Mouse (Mus musculus) E14TG2a.4 (cell line): ENCODE data around the gene Gin1.

Experiments
- H3K27me3 ChIP-seq: 2 replicates; pipeline ENCODE4 v1.6.1; 2014; ENCODE audit warnings: low read length, control low read depth; ENCODE audit not compliant: insufficient read depth
- H3K36me3 ChIP-seq: 2 replicates; pipeline ENCODE4 v1.6.1; 2014; ENCODE audit warnings: low read length, control low read depth; ENCODE audit not compliant: insufficient read depth
- H3K4me1 ChIP-seq: replicated peaks from 2 replicates; pipeline ENCODE4 v1.6.1; 2014; ENCODE audit warnings: low read depth, low read length, control low read depth
- H3K4me3 ChIP-seq: replicated peaks from 2 replicates; pipeline ENCODE4 v1.5.1; 2014; ENCODE audit warnings: mild to moderate bottlenecking, low read length
- H3K9me3 ChIP-seq: 2 replicates; pipeline ENCODE4 v1.6.1; 2014; ENCODE audit warnings: low read length, control low read depth
- CTCF ChIP-seq: conservative IDR thresholded peaks from 2 replicates; pipeline ENCODE4 v1.5.1; 2014; ENCODE audit warnings: low read length
- NANOG ChIP-seq: IDR thresholded peaks from 2 replicates; pipeline ENCODE4 v1.6.1; 2014; ENCODE audit warnings: borderline replicate concordance, low read length, mixed read lengths
- POU5F1 ChIP-seq: IDR thresholded peaks from 2 replicates; pipeline ENCODE4 v1.6.1; 2014; ENCODE audit warnings: low read length, borderline replicate concordance

The Gin1 gene

DNA sequence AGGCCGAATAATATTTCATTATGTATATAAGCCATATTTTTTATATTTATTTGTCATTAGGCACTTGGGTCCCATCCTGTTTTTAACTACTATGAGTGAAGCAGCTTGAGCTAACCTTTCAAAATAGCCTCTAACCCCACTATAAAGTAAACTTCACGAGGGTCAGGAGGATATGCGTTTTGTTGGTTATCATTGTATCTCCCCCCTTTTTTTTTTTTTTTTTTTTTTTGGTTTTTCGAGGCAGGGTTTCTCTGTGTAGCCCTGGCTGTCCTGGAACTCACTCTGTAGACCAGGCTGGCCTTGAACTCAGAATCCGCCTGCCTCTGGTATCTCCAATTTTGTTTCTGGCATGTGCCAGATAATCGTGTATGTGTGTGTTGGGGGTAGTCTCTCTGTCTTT lies 3.4 kb downstream of the Gin1 start:
- TF ChIP-seq CTCF: no peak
- no peak for TF ChIP-seq POU5F1
- TF ChIP-seq NANOG: no peak

GRCm38 (mm10) chr1:97773973-97774372 lies 4.0 kb downstream of the Gin1 start:
- TF ChIP-seq POU5F1: no peak
- no peak for TF ChIP-seq NANOG
- TF ChIP-seq CTCF: no peak
- no peaks in the 10 kb centered on the region for H3K9me3 ChIP-seq
- no peak overlapping the region for H3K4me3 ChIP-seq
- H3K27me3 ChIP-seq: no peaks in the 10 kb centered on the region
- H3K36me3 ChIP-seq: no peaks in the 10 kb centered on the region
- peaks cover 7% of the 10 kb centered on the region for H3K4me1 ChIP-seq

More for the DNA sequence above, 3.4 kb downstream of the Gin1 start:
- H3K4me1 ChIP-seq: peaks cover 12% of the 10 kb centered on the region
- H3K36me3 ChIP-seq: no peaks in the 10 kb centered on the region
- H3K27me3 ChIP-seq: no peaks in the 10 kb centered on the region
- no peak overlapping the region for H3K4me3 ChIP-seq
- H3K9me3 ChIP-seq: no peaks in the 10 kb centered on the region

DNA sequence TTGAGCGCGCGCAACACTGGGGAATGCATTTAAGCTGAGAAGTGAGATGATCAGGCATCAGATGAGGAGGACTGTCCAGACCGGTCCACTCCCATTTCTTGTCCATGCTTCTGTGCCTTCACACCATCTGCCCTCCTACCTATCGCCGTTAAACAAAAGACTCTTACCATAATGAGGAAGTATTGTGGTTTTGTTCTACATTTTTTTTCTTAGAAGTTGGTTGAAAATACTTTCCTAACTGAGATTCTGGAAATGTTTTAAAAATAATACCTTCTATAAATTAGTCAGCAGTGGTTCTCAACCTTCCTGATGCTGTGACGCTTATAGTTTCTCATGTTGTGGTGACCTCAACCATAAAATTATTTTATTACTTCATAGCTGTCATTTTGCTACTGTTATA lies 11.7 kb downstream of the Gin1 start:
- TF ChIP-seq POU5F1 (no peak), NANOG (no peak), CTCF (no peak)
- H3K27me3 ChIP-seq: no peaks in the 10 kb centered on the region

DNA sequence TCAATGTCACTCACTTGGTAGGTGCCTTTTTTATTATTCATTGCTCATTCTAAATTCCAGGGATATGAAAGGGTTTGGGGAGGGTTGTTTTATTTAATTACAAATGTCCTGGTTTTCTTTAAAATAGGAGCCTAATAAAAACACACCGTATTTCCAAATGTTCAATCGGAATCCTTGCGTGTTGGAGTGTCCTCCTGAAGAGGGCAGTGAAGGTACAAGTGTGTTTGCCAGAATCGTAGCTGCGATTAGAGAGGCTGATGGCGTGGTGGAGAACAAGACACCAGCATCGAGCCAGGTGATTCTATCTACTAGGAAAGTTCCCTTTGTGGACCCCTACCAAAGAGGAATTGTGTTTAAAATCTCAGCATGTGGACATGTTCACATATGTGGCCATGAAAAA lies 15.0 kb downstream of the Gin1 start:
- H3K9me3 ChIP-seq: no peaks in the 10 kb centered on the region
- H3K27me3 ChIP-seq: no peaks in the 10 kb centered on the region
- H3K4me3 ChIP-seq: no peak overlapping the region
- H3K36me3 ChIP-seq: peaks cover 10% of the 10 kb centered on the region
- TF ChIP-seq CTCF (no peak), NANOG (no peak), POU5F1 (no peak)
- no peaks in the 10 kb centered on the region for H3K4me1 ChIP-seq

More for the DNA sequence above, 11.7 kb downstream of the Gin1 start:
- no peaks in the 10 kb centered on the region for H3K9me3 ChIP-seq
- no peak overlapping the region for H3K4me3 ChIP-seq
- H3K36me3 ChIP-seq: peaks cover 10% of the 10 kb centered on the region
- no peaks in the 10 kb centered on the region for H3K4me1 ChIP-seq

GRCm38 (mm10) chr1:97785685-97786393 lies 15.9 kb downstream of the Gin1 start:
- Histone ChIP-seq H3K36me3 (peaks cover 10% of the 10 kb centered on the region), H3K9me3 (no peaks in the 10 kb centered on the region), H3K4me1 (no peaks in the 10 kb centered on the region), H3K27me3 (no peaks in the 10 kb centered on the region), H3K4me3 (no peak overlapping the region)
- TF ChIP-seq NANOG (no peak), CTCF (no peak), POU5F1 (no peak)

DNA sequence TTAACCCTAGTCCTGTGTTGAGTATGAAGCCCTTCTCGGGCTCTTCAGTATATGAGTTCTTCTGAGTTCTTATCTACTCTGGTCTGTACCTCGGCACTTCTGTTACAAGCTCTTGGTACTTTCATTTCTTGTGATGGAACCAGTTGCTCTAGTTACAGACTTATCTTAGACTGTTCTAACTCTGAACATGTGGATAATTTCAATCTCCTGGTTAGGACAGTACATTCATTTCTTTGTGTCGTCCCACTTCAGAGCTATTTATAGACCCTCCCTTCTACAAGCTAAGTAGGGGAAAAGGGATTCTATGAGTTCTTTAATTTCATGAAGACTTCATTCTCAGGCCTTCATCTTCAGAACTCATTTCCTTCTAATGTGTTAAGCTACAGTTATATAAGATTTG lies 17.7 kb downstream of the Gin1 start:
- Histone ChIP-seq H3K4me3 (no peak overlapping the region), H3K9me3 (no peaks in the 10 kb centered on the region), H3K36me3 (peaks cover 10% of the 10 kb centered on the region), H3K4me1 (no peaks in the 10 kb centered on the region), H3K27me3 (no peaks in the 10 kb centered on the region)
- TF ChIP-seq NANOG (no peak), POU5F1 (no peak), CTCF (no peak)

DNA sequence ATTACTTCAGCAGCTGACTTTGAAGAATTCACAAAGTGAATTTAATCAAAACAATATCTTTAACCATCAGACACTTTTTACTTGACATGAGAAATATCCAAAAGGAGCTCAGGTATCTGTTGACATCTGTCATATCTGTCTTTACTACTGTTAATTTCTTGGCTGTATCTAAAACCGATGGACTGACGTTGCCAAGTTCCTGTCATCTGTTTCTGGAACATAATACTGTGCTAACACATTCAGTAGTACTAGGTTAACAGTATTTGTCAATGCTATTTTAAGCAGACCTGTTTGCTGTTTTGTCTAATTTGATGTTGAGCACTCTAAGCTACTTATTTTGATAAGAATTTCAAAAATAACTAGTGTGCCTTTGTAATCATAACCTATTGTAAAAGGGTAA lies 18.5 kb downstream of the Gin1 start:
- no peak overlapping the region for H3K4me3 ChIP-seq
- H3K36me3 ChIP-seq: peaks cover 10% of the 10 kb centered on the region
- no peaks in the 10 kb centered on the region for H3K27me3 ChIP-seq
- no peaks in the 10 kb centered on the region for H3K4me1 ChIP-seq
- no peaks in the 10 kb centered on the region for H3K9me3 ChIP-seq
- TF ChIP-seq POU5F1: no peak
- TF ChIP-seq NANOG: no peak

DNA sequence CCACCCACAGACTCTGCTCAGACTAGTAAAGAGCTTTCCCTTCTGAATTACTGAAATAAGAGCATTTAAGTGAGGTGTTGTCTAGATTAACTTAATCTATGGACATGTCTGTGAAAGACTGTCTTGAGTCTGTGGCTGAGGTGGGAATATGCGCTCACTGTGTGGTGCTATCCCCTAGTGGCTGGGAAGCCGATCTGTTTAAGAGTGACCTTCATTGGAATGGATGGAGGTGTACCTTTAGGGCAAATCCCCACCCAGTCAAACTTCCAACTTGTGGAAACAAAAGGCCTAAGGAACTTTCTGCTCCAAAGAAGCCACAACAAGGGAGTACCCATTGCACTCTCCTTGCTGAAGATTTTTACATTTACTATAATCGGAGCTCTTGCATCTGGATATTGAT lies 24.1 kb downstream of the Gin1 start:
- Histone ChIP-seq H3K27me3 (no peaks in the 10 kb centered on the region), H3K36me3 (no peaks in the 10 kb centered on the region), H3K9me3 (no peaks in the 10 kb centered on the region), H3K4me3 (no peak overlapping the region), H3K4me1 (peaks cover 15% of the 10 kb centered on the region)
- TF ChIP-seq CTCF (peak; percentile 14; the same call in 1 of the 2 replicates), POU5F1 (no peak), NANOG (no peak)

DNA sequence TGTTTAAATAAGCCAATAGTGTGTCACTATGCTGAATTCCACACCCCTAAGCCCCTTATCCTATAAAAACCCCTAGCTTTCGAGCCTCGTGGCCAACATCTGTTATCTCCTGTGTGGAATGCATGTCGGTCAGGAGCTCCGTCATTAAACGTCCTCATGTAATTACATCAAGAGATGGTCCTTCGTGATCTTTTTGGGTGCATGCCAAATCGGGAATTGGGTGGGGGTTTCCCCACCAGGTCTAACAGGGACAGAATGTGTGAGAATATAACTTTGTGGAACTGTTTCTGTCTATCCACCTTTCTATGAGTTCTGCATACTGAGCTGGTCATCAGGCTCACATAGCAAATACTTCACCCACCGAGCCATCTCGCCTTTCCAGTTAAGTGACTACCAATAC lies 26.0 kb downstream of the Gin1 start:
- no peak overlapping the region for H3K4me3 ChIP-seq
- H3K36me3 ChIP-seq: no peaks in the 10 kb centered on the region
- TF ChIP-seq CTCF (no peak), NANOG (no peak), POU5F1 (no peak)
- no peaks in the 10 kb centered on the region for H3K27me3 ChIP-seq
- peaks cover 15% of the 10 kb centered on the region for H3K4me1 ChIP-seq
- H3K9me3 ChIP-seq: 0 out of 2 replicates have a peak, but pooled peaks cover 8% of the 10 kb centered on the region
